Mouse (Mus musculus): ENCODE results near the gene Clec2e. TPM values are rescaled to one million over a fixed set of nuclear protein-coding genes. Genes with fewer than 3 reads are reported as not detected.
"Not testable (repeated sequence)": the region's sequence is repeated elsewhere in the genome, so short reads cannot be mapped to it uniquely, and the experiment has no call there.

Clec2e gene
- polyA plus RNA-seq, 1 experiment from 2014 or later = not detected

- no peak; the same call in 1 of the 2 replicates for ATAC-seq (ENCODE audit: insufficient read depth)
- no peaks in the 10 kb centered on the region for H3K9me3 ChIP-seq (replicated peaks)
- WGBS (ENCODE audit: insufficient replicate concordance) = 32% methylated on average over 4 of the region's 4 CpGs
- no peak overlapping the region for H3K27ac ChIP-seq (replicated peaks)
- no peaks in the 10 kb centered on the region for H3K27me3 ChIP-seq
- H3K9ac ChIP-seq = no peak overlapping the region
- peaks cover 10% of the 10 kb centered on the region; the same call in 1 of the 2 replicates for H3K4me1 ChIP-seq (replicated peaks)
- H3K36me3 ChIP-seq (replicated peaks) = no peaks in the 10 kb centered on the region
- no peak overlapping the region for H3K4me3 ChIP-seq (replicated peaks)
- H3K4me2 ChIP-seq = no peak overlapping the region
Measured at GRCm38 (mm10) chr6:129102858-129103555, 2.3 kb upstream of the Clec2e start.

GRCm38 (mm10) chr6:129101604-129102003, 891 bp upstream of the Clec2e start:
- no peak overlapping the region for H3K4me3 ChIP-seq (replicated peaks)
- no peaks in the 10 kb centered on the region for H3K9me3 ChIP-seq (replicated peaks)
- H3K4me1 ChIP-seq (replicated peaks) = peaks cover 12% of the 10 kb centered on the region; the same call in 1 of the 2 replicates
- H3K4me2 ChIP-seq = no peak overlapping the region
- H3K27ac ChIP-seq (replicated peaks) = no peak overlapping the region
- no peak overlapping the region for H3K9ac ChIP-seq
- no peak for ATAC-seq (ENCODE audit: insufficient read depth)
- 55% methylated on average over 1 of the region's 1 CpGs for WGBS (ENCODE audit: insufficient replicate concordance)
- no peaks in the 10 kb centered on the region for H3K27me3 ChIP-seq
- no peaks in the 10 kb centered on the region for H3K36me3 ChIP-seq (replicated peaks)

- H3K36me3 ChIP-seq (replicated peaks) = no peaks in the 10 kb centered on the region
- 13% methylated on average over 1 of the region's 1 CpGs for WGBS (ENCODE audit: insufficient replicate concordance)
- H3K9me3 ChIP-seq (replicated peaks) = no peaks in the 10 kb centered on the region
- H3K9ac ChIP-seq = no peak overlapping the region
- H3K4me3 ChIP-seq (replicated peaks) = no peak overlapping the region
- no peak overlapping the region for H3K4me2 ChIP-seq
- peaks cover 7% of the 10 kb centered on the region; the same call in 1 of the 2 replicates for H3K4me1 ChIP-seq (replicated peaks)
- no peaks in the 10 kb centered on the region for H3K27me3 ChIP-seq
- no peak overlapping the region for H3K27ac ChIP-seq (replicated peaks)
- no peak for ATAC-seq (ENCODE audit: insufficient read depth)
Measured at GRCm38 (mm10) chr6:129097929-129098328, 2.8 kb downstream of the Clec2e start.

GRCm38 (mm10) chr6:129095166-129095565, 5.5 kb downstream of the Clec2e start:
- H3K36me3 ChIP-seq (replicated peaks) = 0 out of 2 replicates have a peak, but pooled peaks cover 2% of the 10 kb centered on the region
- H3K4me1 ChIP-seq (replicated peaks) = peaks cover 4% of the 10 kb centered on the region; the same call in 1 of the 2 replicates
- H3K9ac ChIP-seq = no peak overlapping the region
- no peaks in the 10 kb centered on the region for H3K27me3 ChIP-seq
- no peak overlapping the region for H3K4me2 ChIP-seq
- no peaks in the 10 kb centered on the region for H3K9me3 ChIP-seq (replicated peaks)
- no peak for ATAC-seq (ENCODE audit: insufficient read depth)
- H3K4me3 ChIP-seq (replicated peaks) = no peak overlapping the region
- H3K27ac ChIP-seq (replicated peaks) = no peak overlapping the region

- WGBS (ENCODE audit: insufficient replicate concordance) = 80% methylated on average over 8 of the region's 8 CpGs
- H3K9me3 ChIP-seq (replicated peaks); H3K27ac ChIP-seq (replicated peaks); H3K4me2 ChIP-seq; H3K4me3 ChIP-seq (replicated peaks); H3K9ac ChIP-seq; ATAC-seq (ENCODE audit: insufficient read depth); H3K36me3 ChIP-seq (replicated peaks); H3K4me1 ChIP-seq (replicated peaks); H3K27me3 ChIP-seq: not testable (repeated sequence)
Measured at GRCm38 (mm10) chr6:129088596-129088995, 12.1 kb downstream of the Clec2e start.

GRCm38 (mm10) chr6:129088161-129088560, 12.6 kb downstream of the Clec2e start:
- 60% methylated on average over 1 of the region's 1 CpGs for WGBS (ENCODE audit: insufficient replicate concordance)
- no peak overlapping the region for H3K27ac ChIP-seq (replicated peaks)
- H3K27me3 ChIP-seq = no peaks in the 10 kb centered on the region
- no peak overlapping the region for H3K4me3 ChIP-seq (replicated peaks)
- H3K9ac ChIP-seq = no peak overlapping the region
- 0 out of 2 replicates have a peak, but pooled peaks cover 2% of the 10 kb centered on the region for H3K36me3 ChIP-seq (replicated peaks)
- ATAC-seq (ENCODE audit: insufficient read depth) = no peak
- no peaks in the 10 kb centered on the region for H3K9me3 ChIP-seq (replicated peaks)
- no peaks in the 10 kb centered on the region for H3K4me1 ChIP-seq (replicated peaks)
- no peak overlapping the region for H3K4me2 ChIP-seq

GRCm38 (mm10) chr6:129086031-129086430, 14.7 kb downstream of the Clec2e start:
- H3K4me2 ChIP-seq; H3K36me3 ChIP-seq (replicated peaks); H3K27ac ChIP-seq (replicated peaks); ATAC-seq (ENCODE audit: insufficient read depth); H3K4me1 ChIP-seq (replicated peaks); H3K9me3 ChIP-seq (replicated peaks); H3K9ac ChIP-seq; H3K4me3 ChIP-seq (replicated peaks); H3K27me3 ChIP-seq: not testable (repeated sequence)
- 68% methylated on average over 2 of the region's 2 CpGs for WGBS (ENCODE audit: insufficient replicate concordance)

GRCm38 (mm10) chr6:129085098-129085497, 15.6 kb downstream of the Clec2e start:
- ATAC-seq (ENCODE audit: insufficient read depth) = no peak
- Histone ChIP-seq H3K27ac (replicated peaks) (no peak overlapping the region), H3K4me3 (replicated peaks) (no peak overlapping the region), H3K9ac (no peak overlapping the region), H3K9me3 (replicated peaks) (no peaks in the 10 kb centered on the region), H3K27me3 (no peaks in the 10 kb centered on the region), H3K4me2 (no peak overlapping the region), H3K36me3 (replicated peaks) (no peaks in the 10 kb centered on the region), H3K4me1 (replicated peaks) (no peaks in the 10 kb centered on the region)
- 70% methylated on average over 6 of the region's 6 CpGs for WGBS (ENCODE audit: insufficient replicate concordance)

- no peak overlapping the region for H3K27ac ChIP-seq (replicated peaks)
- no peak overlapping the region for H3K9ac ChIP-seq
- no peaks in the 10 kb centered on the region for H3K9me3 ChIP-seq (replicated peaks)
- H3K36me3 ChIP-seq (replicated peaks) = no peaks in the 10 kb centered on the region
- no peaks in the 10 kb centered on the region for H3K27me3 ChIP-seq
- no peak for ATAC-seq (ENCODE audit: insufficient read depth)
- WGBS (ENCODE audit: insufficient replicate concordance) = 28% methylated on average over 1 of the region's 1 CpGs
- H3K4me2 ChIP-seq = no peak overlapping the region
- H3K4me1 ChIP-seq (replicated peaks) = no peaks in the 10 kb centered on the region
- H3K4me3 ChIP-seq (replicated peaks) = no peak overlapping the region
Measured at GRCm38 (mm10) chr6:129066986-129067385, 33.7 kb downstream of the Clec2e start.

GRCm38 (mm10) chr6:129066530-129066929, 34.2 kb downstream of the Clec2e start:
- H3K9ac ChIP-seq = no peak overlapping the region
- ATAC-seq (ENCODE audit: insufficient read depth) = no peak
- H3K4me1 ChIP-seq (replicated peaks) = no peaks in the 10 kb centered on the region
- H3K4me2 ChIP-seq = no peak overlapping the region
- no peaks in the 10 kb centered on the region for H3K36me3 ChIP-seq (replicated peaks)
- H3K9me3 ChIP-seq (replicated peaks) = no peaks in the 10 kb centered on the region
- no peaks in the 10 kb centered on the region for H3K27me3 ChIP-seq
- no peak overlapping the region for H3K4me3 ChIP-seq (replicated peaks)
- H3K27ac ChIP-seq (replicated peaks) = no peak overlapping the region

GRCm38 (mm10) chr6:129065857-129066256, 34.9 kb downstream of the Clec2e start:
- Histone ChIP-seq H3K36me3 (replicated peaks) (no peaks in the 10 kb centered on the region), H3K4me3 (replicated peaks) (no peak overlapping the region), H3K9me3 (replicated peaks) (no peaks in the 10 kb centered on the region), H3K4me1 (replicated peaks) (no peaks in the 10 kb centered on the region), H3K27me3 (no peaks in the 10 kb centered on the region), H3K27ac (replicated peaks) (no peak overlapping the region), H3K4me2 (no peak overlapping the region), H3K9ac (no peak overlapping the region)
- WGBS (ENCODE audit: insufficient replicate concordance) = 70% methylated on average over 3 of the region's 3 CpGs
- no peak for ATAC-seq (ENCODE audit: insufficient read depth)

- Histone ChIP-seq H3K27me3 (no peaks in the 10 kb centered on the region), H3K9me3 (replicated peaks) (no peaks in the 10 kb centered on the region), H3K36me3 (replicated peaks) (no peaks in the 10 kb centered on the region), H3K9ac (no peak overlapping the region), H3K27ac (replicated peaks) (no peak overlapping the region), H3K4me1 (replicated peaks) (no peaks in the 10 kb centered on the region), H3K4me2 (no peak overlapping the region), H3K4me3 (replicated peaks) (no peak overlapping the region)
- 64% methylated on average over 3 of the region's 3 CpGs for WGBS (ENCODE audit: insufficient replicate concordance)
- no peak for ATAC-seq (ENCODE audit: insufficient read depth)
Measured at GRCm38 (mm10) chr6:129065407-129065806, 35.3 kb downstream of the Clec2e start.
